Mouse (Mus musculus) kidney, embryonic 14.5 days (tissue): ENCODE measurements around the gene Zfhx3. TPM values are rescaled to one million over a fixed set of nuclear protein-coding genes. Genes with fewer than 3 reads are reported as not detected.

Experiments used
- ATAC-seq: fragments of 200-750 bp; cut with Nextera tagmentation; 2 replicates; pipeline ENCODE4 v1.8.0; 2017; ENCODE audit warnings: moderate number of reproducible peaks, mild to moderate bottlenecking, moderate TSS enrichment, moderate library complexity; ENCODE audit not compliant: low FRiP score, low TSS enrichment
- H3K27ac ChIP-seq: fragments of 300-500 bp; sonication (generic); 2 replicates; pipeline ENCODE4 v1.5.1; 2014; ENCODE audit warnings: low read depth, mild to moderate bottlenecking, low read length, moderate library complexity, mixed read lengths
- H3K27me3 ChIP-seq: fragments of 300-500 bp; sonication (generic); 2 replicates; pipeline ENCODE4 v1.6.1; 2014; ENCODE audit warnings: mild to moderate bottlenecking, low read length; ENCODE audit not compliant: control insufficient read depth, insufficient read depth
- H3K36me3 ChIP-seq: fragments of 300-500 bp; sonication (generic); 2 replicates; pipeline ENCODE4 v1.6.1; 2014; ENCODE audit warnings: low read length, mixed read lengths; ENCODE audit not compliant: control insufficient read depth, insufficient read depth
- H3K4me1 ChIP-seq: fragments of 300-500 bp; sonication (generic); 2 replicates; pipeline ENCODE4 v1.6.1; 2014; ENCODE audit warnings: low read length, mixed read lengths; ENCODE audit not compliant: control insufficient read depth, insufficient read depth
- H3K4me2 ChIP-seq: fragments of 300-500 bp; sonication (generic); replicated peaks from 2 replicates; pipeline ENCODE4 v1.6.1; 2014; ENCODE audit warnings: low read depth, mild to moderate bottlenecking, low read length
- H3K4me3 ChIP-seq: fragments of 300-500 bp; sonication (generic); 2 replicates; pipeline ENCODE4 v1.5.1; 2014; ENCODE audit warnings: mild to moderate bottlenecking, low read length
- H3K9ac ChIP-seq: fragments of 300-500 bp; sonication (generic); 2 replicates; pipeline ENCODE4 v1.6.1; 2014; ENCODE audit warnings: low read depth, mild to moderate bottlenecking, low read length, moderate library complexity
- H3K9me3 ChIP-seq: fragments of 300-500 bp; sonication (generic); 2 replicates; pipeline ENCODE4 v1.6.1; 2016; ENCODE audit warnings: low read length; ENCODE audit not compliant: control insufficient read depth
- WGBS: fragments of 180-500 bp; shearing (Covaris S2); extraction: QIAGEN DNeasy Blood & Tissue Kit; methylation state at CpG from one replicate; pipeline ENCODE4 v1.1.7; 2014; 5-methylcytosine and 5-hydroxymethylcytosine counted together
- polyA plus RNA-seq: library from polyadenylated mRNA; unstranded; fragments of >200 nt; fragmentation: Nextera tagmentation; extraction: Ambion mirVana; gene quantifications from 2 replicates; pipeline ENCODE4 v1.2.1, GENCODE M21; 2014

Zfhx3 gene
- polyA plus RNA-seq, 1 experiment from 2014 or later = 11.7 TPM

- Histone ChIP-seq H3K9me3 (no peaks in the 10 kb centered on the region), H3K4me2 (no peak overlapping the region), H3K4me1 (peaks cover 49% of the 10 kb centered on the region), H3K4me3 (no peak overlapping the region), H3K27ac (no peak overlapping the region), H3K9ac (no peak overlapping the region), H3K36me3 (no peaks in the 10 kb centered on the region), H3K27me3 (no peaks in the 10 kb centered on the region)
- no peak for ATAC-seq
- 87% methylated on average over 6 of the region's 6 CpGs for WGBS
Observed at GRCm38 (mm10) chr8:108766102-108766501, 823.7 kb downstream of the Zfhx3 start.

DNA sequence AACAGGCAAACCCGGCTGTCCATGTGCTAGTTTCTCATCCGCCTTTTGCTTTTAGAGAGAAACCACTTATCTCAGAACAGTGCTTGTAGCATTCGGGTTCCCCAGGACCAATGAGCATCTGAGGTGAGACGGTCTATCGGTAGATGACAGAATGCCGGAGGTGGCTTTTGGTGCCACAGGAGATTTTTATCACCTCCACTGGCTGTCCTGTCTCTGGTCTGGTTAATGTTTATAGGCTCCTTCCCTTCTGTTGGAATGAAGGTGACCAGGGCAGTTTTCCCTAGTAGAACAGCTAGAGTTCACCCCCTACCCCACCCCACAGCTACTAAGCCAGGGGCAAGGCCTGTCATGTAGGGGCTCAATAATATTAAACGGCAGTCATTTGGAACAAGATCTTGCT is 825.6 kb downstream of the Zfhx3 start:
- H3K27ac ChIP-seq = no peak overlapping the region
- no peak overlapping the region for H3K4me2 ChIP-seq
- H3K36me3 ChIP-seq = no peaks in the 10 kb centered on the region
- no peaks in the 10 kb centered on the region for H3K27me3 ChIP-seq
- ATAC-seq = no peak
- 70% methylated on average over 7 of the region's 7 CpGs for WGBS
- no peak overlapping the region for H3K4me3 ChIP-seq
- H3K4me1 ChIP-seq = peaks cover 39% of the 10 kb centered on the region
- H3K9me3 ChIP-seq = no peaks in the 10 kb centered on the region
- H3K9ac ChIP-seq = no peak overlapping the region

DNA sequence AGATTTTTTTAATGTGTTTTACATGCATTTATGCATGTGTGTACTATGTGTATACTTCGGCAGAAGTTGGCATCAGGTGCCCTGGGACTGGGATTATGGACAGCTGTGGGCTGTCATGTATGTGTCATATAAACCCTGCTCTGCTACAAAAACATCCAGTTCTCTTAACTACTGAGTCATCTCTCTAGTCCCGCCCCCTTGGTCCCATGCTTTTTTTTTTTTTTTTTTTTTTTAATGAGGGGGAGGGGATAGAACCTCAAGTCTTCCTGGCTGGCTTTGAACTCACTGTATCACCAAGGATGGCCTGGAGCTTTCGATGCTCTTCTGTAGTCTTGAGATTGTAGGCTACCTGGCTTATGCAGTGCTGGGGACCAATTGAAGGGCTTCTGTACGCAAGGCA is 827.9 kb downstream of the Zfhx3 start:
- peaks cover 24% of the 10 kb centered on the region for H3K4me1 ChIP-seq
- no peak overlapping the region for H3K4me2 ChIP-seq
- WGBS = 82% methylated on average over 4 of the region's 4 CpGs
- no peak overlapping the region for H3K27ac ChIP-seq
- no peaks in the 10 kb centered on the region for H3K9me3 ChIP-seq
- no peak for ATAC-seq
- H3K4me3 ChIP-seq = no peak overlapping the region
- no peak overlapping the region for H3K9ac ChIP-seq
- H3K36me3 ChIP-seq = no peaks in the 10 kb centered on the region
- no peaks in the 10 kb centered on the region for H3K27me3 ChIP-seq

- H3K27me3 ChIP-seq = no peaks in the 10 kb centered on the region
- H3K27ac ChIP-seq = no peak overlapping the region
- no peaks in the 10 kb centered on the region for H3K36me3 ChIP-seq
- H3K9me3 ChIP-seq = no peaks in the 10 kb centered on the region
- no peak overlapping the region for H3K4me2 ChIP-seq
- 87% methylated on average over 6 of the region's 6 CpGs for WGBS
- ATAC-seq = no peak
- no peak overlapping the region for H3K4me3 ChIP-seq
- H3K4me1 ChIP-seq = peaks cover 25% of the 10 kb centered on the region
- no peak overlapping the region for H3K9ac ChIP-seq
Observed at GRCm38 (mm10) chr8:108773436-108773835, 831.0 kb downstream of the Zfhx3 start.

DNA sequence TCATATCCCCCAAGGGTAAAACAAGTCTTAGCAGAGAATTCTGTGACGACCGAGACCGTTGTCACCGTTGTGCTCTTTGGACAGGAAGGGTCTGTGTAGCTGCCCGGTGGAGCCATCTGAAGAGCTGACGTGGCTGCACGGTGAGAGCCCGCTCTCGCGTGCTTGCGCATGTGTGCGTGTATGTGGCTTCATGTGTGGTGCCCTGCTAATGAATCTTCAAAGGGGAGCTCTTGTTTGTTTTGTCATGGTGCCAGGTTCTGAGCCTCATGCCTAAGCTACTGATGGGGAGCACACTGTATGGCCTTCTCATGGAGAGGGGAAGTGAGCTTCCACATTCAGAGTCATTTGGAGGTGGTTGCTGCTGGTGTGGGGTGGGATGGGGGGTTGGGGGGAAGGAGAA is 835.6 kb downstream of the Zfhx3 start:
- Histone ChIP-seq H3K4me1 (peaks cover 42% of the 10 kb centered on the region), H3K27ac (no peak overlapping the region), H3K27me3 (no peaks in the 10 kb centered on the region), H3K9ac (no peak overlapping the region), H3K9me3 (no peaks in the 10 kb centered on the region), H3K36me3 (no peaks in the 10 kb centered on the region), H3K4me3 (no peak overlapping the region), H3K4me2 (no peak overlapping the region)
- ATAC-seq = no peak
- WGBS = 62% methylated on average over 12 of the region's 12 CpGs

GRCm38 (mm10) chr8:108778551-108778950 is 836.1 kb downstream of the Zfhx3 start:
- H3K9ac ChIP-seq = no peak overlapping the region
- ATAC-seq = no peak
- H3K36me3 ChIP-seq = no peaks in the 10 kb centered on the region
- H3K4me3 ChIP-seq = no peak overlapping the region
- 79% methylated on average over 9 of the region's 9 CpGs for WGBS
- no peak overlapping the region for H3K4me2 ChIP-seq
- no peak overlapping the region for H3K27ac ChIP-seq
- H3K9me3 ChIP-seq = no peaks in the 10 kb centered on the region
- H3K4me1 ChIP-seq = peaks cover 42% of the 10 kb centered on the region
- H3K27me3 ChIP-seq = no peaks in the 10 kb centered on the region

GRCm38 (mm10) chr8:108780766-108781165 is 838.3 kb downstream of the Zfhx3 start:
- Histone ChIP-seq H3K4me1 (peaks cover 33% of the 10 kb centered on the region), H3K27me3 (no peaks in the 10 kb centered on the region), H3K4me2 (no peak overlapping the region), H3K4me3 (no peak overlapping the region), H3K9ac (no peak overlapping the region), H3K27ac (no peak overlapping the region), H3K36me3 (no peaks in the 10 kb centered on the region), H3K9me3 (no peaks in the 10 kb centered on the region)
- 67% methylated on average over 6 of the region's 6 CpGs for WGBS
- no peak for ATAC-seq

- no peaks in the 10 kb centered on the region for H3K9me3 ChIP-seq
- H3K4me2 ChIP-seq = no peak overlapping the region
- no peak overlapping the region for H3K4me3 ChIP-seq
- peaks cover 33% of the 10 kb centered on the region for H3K4me1 ChIP-seq
- no peaks in the 10 kb centered on the region for H3K36me3 ChIP-seq
- no peak for ATAC-seq
- no peaks in the 10 kb centered on the region for H3K27me3 ChIP-seq
- 65% methylated on average over 5 of the region's 5 CpGs for WGBS
- H3K27ac ChIP-seq = no peak overlapping the region
- H3K9ac ChIP-seq = no peak overlapping the region
Observed at GRCm38 (mm10) chr8:108781192-108781591, 838.7 kb downstream of the Zfhx3 start.

GRCm38 (mm10) chr8:108783155-108783554 is 840.7 kb downstream of the Zfhx3 start:
- Histone ChIP-seq H3K9ac (no peak overlapping the region), H3K27ac (no peak overlapping the region), H3K4me3 (no peak overlapping the region), H3K36me3 (no peaks in the 10 kb centered on the region), H3K4me1 (peaks cover 20% of the 10 kb centered on the region), H3K9me3 (no peaks in the 10 kb centered on the region), H3K4me2 (no peak overlapping the region), H3K27me3 (no peaks in the 10 kb centered on the region)
- no peak for ATAC-seq
- 45% methylated on average over 10 of the region's 10 CpGs for WGBS
